Mouse (Mus musculus) small intestine, adult 2 months (tissue): ENCODE results near the gene A130010J15Rik.

Experiments
- CTCF ChIP-seq: fragments of 200-500 bp; IDR thresholded peaks from 2 replicates; pipeline ENCODE4 v1.5.1; 2012; ENCODE audit warnings: low read depth, mild to moderate bottlenecking, control low read depth, inconsistent platforms, low read length, moderate library complexity, mixed read lengths; ENCODE audit not compliant: insufficient replicate concordance, insufficient read length; ENCODE audit errors: extremely low read depth
- POLR2A ChIP-seq: fragments of 200-500 bp; IDR thresholded peaks from 2 replicates; pipeline ENCODE4 v1.6.1; 2012; ENCODE audit warnings: low read depth, mild to moderate bottlenecking, control low read depth, inconsistent platforms, low read length, moderate library complexity

GRCm38 (mm10) chr1:193122793-193123192 is 45.1 kb upstream of the A130010J15Rik start:
- TF ChIP-seq CTCF (no peak), POLR2A (no peak)
